Mouse (Mus musculus): ENCODE results near the gene Mcm10.

The Mcm10 gene

GRCm38 (mm10) chr2:4983987-4984386, 28.6 kb downstream of the Mcm10 start:
- DNase-seq: no peak

DNA sequence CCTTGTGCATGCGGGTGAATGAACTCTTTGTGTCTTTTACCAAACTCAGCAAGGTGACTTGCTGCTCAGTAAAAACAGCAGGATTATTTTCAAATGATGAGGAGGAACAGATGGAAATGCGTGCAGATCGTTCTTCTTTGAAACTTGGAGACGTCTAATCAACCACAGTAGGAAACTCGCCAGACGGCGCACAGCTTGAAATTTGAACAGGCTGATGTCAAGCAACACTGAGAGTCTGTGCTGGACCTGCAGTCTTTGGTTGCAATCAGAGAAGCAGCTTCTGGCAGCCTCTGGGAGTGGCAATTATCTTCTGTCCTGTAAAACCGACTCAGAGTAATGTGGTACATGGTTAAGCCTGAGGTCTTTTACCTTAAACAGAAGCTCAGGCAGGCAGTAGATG, 34.5 kb downstream of the Mcm10 start:
- DNase-seq: no peak

GRCm38 (mm10) chr2:4975807-4976206, 36.8 kb downstream of the Mcm10 start, which contains the start of gene Ucma:
TSS of gene Ucma (plus strand) at chr2:4976122.
- no peak for DNase-seq

- DNase-seq: no peak
These were observed 43.5 kb downstream of the Mcm10 start for GRCm38 (mm10) chr2:4969083-4969482.

GRCm38 (mm10) chr2:4967806-4968205, 44.8 kb downstream of the Mcm10 start:
- no peak for DNase-seq

DNA sequence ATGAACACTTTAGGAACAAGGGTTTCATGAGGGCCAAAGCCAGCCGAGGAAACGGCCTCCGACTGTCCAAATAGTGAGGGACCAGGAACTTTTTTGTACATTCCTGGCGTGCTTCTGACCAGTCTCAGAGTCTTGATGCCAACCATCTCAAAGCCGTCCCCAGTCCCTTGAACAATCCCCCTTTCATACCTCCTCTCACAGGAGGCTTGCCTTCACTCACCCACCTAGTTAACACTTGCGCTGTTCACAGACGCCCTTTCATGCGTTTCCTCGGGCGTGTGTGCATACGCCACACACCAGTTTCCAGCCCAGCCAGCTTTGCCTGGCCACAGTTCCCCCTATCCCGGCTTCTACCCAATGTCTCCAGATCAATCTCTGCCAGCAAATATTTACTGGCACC, 54.6 kb downstream of the Mcm10 start:
- no peak for DNase-seq

GRCm38 (mm10) chr2:4954216-4954760, 58.3 kb downstream of the Mcm10 start:
- DNase-seq: no peak

DNA sequence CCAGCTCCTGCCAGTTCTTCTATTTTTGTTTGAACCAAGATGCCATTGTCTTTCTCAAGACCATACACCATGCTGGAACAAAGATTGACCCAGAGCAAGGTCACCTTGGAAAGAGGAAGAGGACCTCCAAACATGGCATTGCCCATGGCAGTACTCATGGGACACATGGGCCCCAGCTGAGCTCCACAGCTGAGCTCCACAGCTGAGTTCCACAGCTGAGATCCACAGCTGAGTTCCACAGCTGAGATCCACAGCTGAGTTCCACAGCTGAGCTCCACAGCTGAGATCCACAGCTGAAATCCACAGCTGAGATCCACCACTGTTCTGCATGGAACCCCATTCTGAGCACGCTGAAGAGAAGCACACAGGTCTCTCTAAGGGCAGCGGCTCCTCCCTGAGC, 61.6 kb downstream of the Mcm10 start:
- DNase-seq: no peak

GRCm38 (mm10) chr2:4949691-4950090, 62.9 kb downstream of the Mcm10 start:
- peak; percentile 41 for DNase-seq

DNA sequence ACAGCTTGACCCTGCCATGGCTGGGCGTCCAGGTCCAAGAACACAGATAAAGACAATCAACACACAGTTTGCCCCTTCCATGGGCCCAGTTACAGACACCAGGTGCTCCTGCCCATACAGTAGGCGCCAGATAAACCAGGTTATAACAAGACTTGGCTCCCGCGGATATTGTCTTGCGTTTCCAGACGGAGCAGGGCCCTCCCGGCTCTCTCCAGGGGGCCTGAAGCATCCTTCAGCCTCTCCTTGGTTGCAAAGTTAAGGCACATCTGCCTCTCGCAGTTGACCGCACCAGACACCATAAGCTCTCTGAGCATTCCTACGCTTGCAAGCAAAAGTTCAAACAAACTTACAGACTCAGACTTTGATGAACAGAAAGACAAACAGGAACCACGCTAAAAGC, 71.7 kb downstream of the Mcm10 start:
- DNase-seq: no peak

All from kidney, adult 9 months (tissue).